Mouse (Mus musculus) C2C12 (cell line): ENCODE measurements around the gene Htatip2. TPM values are rescaled to one million over a fixed set of nuclear protein-coding genes. Genes with fewer than 3 reads are reported as not detected.

ENCODE experiments used
- H3K27me3 ChIP-seq: one replicate; pipeline ENCODE4 v1.6.1; 2011; ENCODE audit not compliant: control insufficient read depth, insufficient read depth, insufficient read length
- H3K36me3 ChIP-seq: one replicate; pipeline ENCODE4 v1.6.1; 2011; ENCODE audit not compliant: control insufficient read depth, insufficient read depth
- H3K4me3 ChIP-seq: one replicate; pipeline ENCODE4 v1.5.1; 2011; ENCODE audit warnings: mild to moderate bottlenecking, control low read depth; ENCODE audit not compliant: poor library complexity, insufficient read depth, severe bottlenecking
- H3K79me2 ChIP-seq: one replicate; pipeline ENCODE4 v1.6.1; 2011; ENCODE audit not compliant: control insufficient read depth, insufficient read depth
- H3K79me3 ChIP-seq: one replicate; pipeline ENCODE4 v1.6.1; 2011; ENCODE audit warnings: low read depth, control low read depth
- H3ac ChIP-seq: one replicate; pipeline ENCODE3; 2011; ENCODE audit warnings: low read depth; ENCODE audit not compliant: control insufficient read depth, insufficient read length
- CEBPB ChIP-seq: IDR thresholded peaks from one replicate; pipeline ENCODE4 v1.6.1; 2011; ENCODE audit warnings: low read depth, mild to moderate bottlenecking, control low read depth, moderate library complexity
- CTCF ChIP-seq: IDR thresholded peaks from one replicate; pipeline ENCODE4 v1.5.1; 2011; ENCODE audit not compliant: control insufficient read depth, insufficient read depth, insufficient read length
- FOSL1 ChIP-seq: IDR thresholded peaks from one replicate; pipeline ENCODE4 v1.8.0; 2011; ENCODE audit warnings: mild to moderate bottlenecking, low read length; ENCODE audit not compliant: poor library complexity, insufficient read depth, severe bottlenecking
- MAX ChIP-seq: IDR thresholded peaks from one replicate; pipeline ENCODE4 v1.6.1; 2011; ENCODE audit warnings: mild to moderate bottlenecking, control low read depth
- MYOD1 ChIP-seq: IDR thresholded peaks from one replicate; pipeline ENCODE4 v1.6.1; 2011; ENCODE audit warnings: low read depth; ENCODE audit not compliant: control insufficient read depth, insufficient read length
- MYOG ChIP-seq: IDR thresholded peaks from one replicate; pipeline ENCODE4 v1.6.1; 2011; ENCODE audit not compliant: control insufficient read depth, insufficient read length; ENCODE audit errors: extremely low read depth
- USF1 ChIP-seq: IDR thresholded peaks from one replicate; pipeline ENCODE4 v1.6.1; 2011; ENCODE audit warnings: low read depth, mild to moderate bottlenecking, control low read depth, moderate library complexity
- polyA plus RNA-seq: library from polyadenylated mRNA; unstranded; fragments of >200 nt; fragmentation: generic; extraction: Trizol; gene quantifications from one replicate; pipeline ENCODE4 v1.2.1, GENCODE M21; 2012; ENCODE audit warnings: missing spikeins

The Htatip2 gene
- polyA plus RNA-seq, 1 experiment, result 0.66 TPM

GRCm38 (mm10) chr7:49741474-49741873 lies 17.4 kb upstream of the Htatip2 start:
- no peaks in the 10 kb centered on the region for H3K79me2 ChIP-seq
- H3K36me3 ChIP-seq, result no peaks in the 10 kb centered on the region
- no peaks in the 10 kb centered on the region for H3K27me3 ChIP-seq
- no peaks in the 10 kb centered on the region for H3K79me3 ChIP-seq
- H3K4me3 ChIP-seq, result no peak overlapping the region
- no peak for TF ChIP-seq MYOG
- no peak for TF ChIP-seq CTCF
- TF ChIP-seq MAX, result no peak
- TF ChIP-seq USF1, result no peak
- no peak for TF ChIP-seq FOSL1
- no peak for TF ChIP-seq MYOD1
- no peak for TF ChIP-seq CEBPB
- no peak overlapping the region for H3ac ChIP-seq

GRCm38 (mm10) chr7:49741923-49742322 lies 17.0 kb upstream of the Htatip2 start:
- TF ChIP-seq MYOG (no peak), FOSL1 (no peak), MYOD1 (no peak), USF1 (no peak), CEBPB (no peak), MAX (no peak), CTCF (no peak)
- Histone ChIP-seq H3K79me3 (no peaks in the 10 kb centered on the region), H3ac (no peak overlapping the region), H3K79me2 (no peaks in the 10 kb centered on the region), H3K4me3 (no peak overlapping the region), H3K27me3 (no peaks in the 10 kb centered on the region), H3K36me3 (no peaks in the 10 kb centered on the region)

GRCm38 (mm10) chr7:49751148-49751547 lies 7.8 kb upstream of the Htatip2 start:
- H3ac ChIP-seq, result no peak overlapping the region
- peaks cover 3% of the 10 kb centered on the region for H3K27me3 ChIP-seq
- no peaks in the 10 kb centered on the region for H3K79me2 ChIP-seq

GRCm38 (mm10) chr7:49752730-49753506 lies 6.0 kb upstream of the Htatip2 start:
- Histone ChIP-seq H3ac (no peak overlapping the region), H3K79me2 (no peaks in the 10 kb centered on the region), H3K36me3 (no peaks in the 10 kb centered on the region), H3K4me3 (no peak overlapping the region), H3K79me3 (no peaks in the 10 kb centered on the region), H3K27me3 (peaks cover 3% of the 10 kb centered on the region)
- TF ChIP-seq CTCF, result no peak
- TF ChIP-seq MYOG, result no peak
- TF ChIP-seq MYOD1, result no peak
- TF ChIP-seq USF1, result no peak
- TF ChIP-seq CEBPB, result no peak
- TF ChIP-seq MAX, result no peak
- TF ChIP-seq FOSL1, result no peak

More at GRCm38 (mm10) chr7:49751148-49751547, 7.8 kb upstream of the Htatip2 start:
- Histone ChIP-seq H3K36me3 (no peaks in the 10 kb centered on the region), H3K4me3 (no peak overlapping the region), H3K79me3 (no peaks in the 10 kb centered on the region)
- peak; percentile 38 for TF ChIP-seq CTCF
- no peak for TF ChIP-seq MAX

GRCm38 (mm10) chr7:49754767-49755166 lies 4.1 kb upstream of the Htatip2 start:
- H3K4me3 ChIP-seq, result no peak overlapping the region

GRCm38 (mm10) chr7:49762605-49763004 lies 3.7 kb downstream of the Htatip2 start:
- H3ac ChIP-seq, result no peak overlapping the region
- H3K79me2 ChIP-seq, result no peaks in the 10 kb centered on the region
- no peak overlapping the region for H3K4me3 ChIP-seq
- no peaks in the 10 kb centered on the region for H3K36me3 ChIP-seq
- H3K79me3 ChIP-seq, result no peaks in the 10 kb centered on the region
- TF ChIP-seq MAX (peak; percentile 40), CTCF (no peak), MYOG (no peak), MYOD1 (no peak), USF1 (peak; percentile 48), FOSL1 (peak; percentile 82), CEBPB (peak; percentile 91)
- no peaks in the 10 kb centered on the region for H3K27me3 ChIP-seq

More at GRCm38 (mm10) chr7:49754767-49755166, 4.1 kb upstream of the Htatip2 start:
- Histone ChIP-seq H3K79me2 (no peaks in the 10 kb centered on the region), H3K36me3 (no peaks in the 10 kb centered on the region), H3ac (no peak overlapping the region), H3K27me3 (no peaks in the 10 kb centered on the region), H3K79me3 (no peaks in the 10 kb centered on the region)
- peak; percentile 39 for TF ChIP-seq CTCF
- TF ChIP-seq FOSL1, result no peak
